Mouse (Mus musculus) bone marrow macrophage, adult 2 months (primary cell): ENCODE measurements around the gene Atp6v1c2.

ENCODE experiments used
- CTCF ChIP-seq: IDR thresholded peaks from 2 replicates; pipeline ENCODE4 v1.5.1; 2012; ENCODE audit warnings: low read depth, mild to moderate bottlenecking, low read length, moderate library complexity
- POLR2A ChIP-seq: IDR thresholded peaks from 2 replicates; pipeline ENCODE4 v1.6.1; 2012; ENCODE audit warnings: mild to moderate bottlenecking, low read depth, low read length, borderline replicate concordance

DNA sequence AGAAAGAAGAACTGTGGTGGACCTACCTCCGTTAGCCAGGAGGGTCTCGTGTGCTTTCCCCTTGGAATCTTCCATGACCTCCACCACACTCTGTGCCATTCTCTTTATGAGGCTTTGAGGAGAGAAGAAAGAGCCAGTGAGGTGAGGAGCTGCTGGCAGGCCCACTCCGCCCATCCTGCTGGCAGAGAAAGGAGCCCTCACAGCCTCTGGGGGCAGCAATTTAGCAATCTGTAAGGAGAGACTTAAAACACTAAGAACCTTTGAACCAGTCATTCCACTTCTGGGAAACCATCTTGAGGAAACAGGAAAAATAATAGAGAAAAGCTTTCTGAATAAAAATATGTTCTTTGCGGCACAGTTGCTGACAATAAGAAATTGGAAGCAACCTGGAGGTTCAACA, 20.9 kb downstream of the Atp6v1c2 start:
- TF ChIP-seq CTCF (no peak), POLR2A (no peak)
